Mouse (Mus musculus) intestine, embryonic 15.5 days (tissue): ENCODE measurements around the gene Prep. TPM values are rescaled to one million over a fixed set of nuclear protein-coding genes. Genes with fewer than 3 reads are reported as not detected.
"Not testable (repeated sequence)": the region's sequence is repeated elsewhere in the genome, so short reads cannot be mapped to it uniquely, and the experiment has no call there.

Experiments
- ATAC-seq: fragments of 200-750 bp; cut with Nextera tagmentation; 2 replicates; pipeline ENCODE4 v1.8.0; 2017; ENCODE audit warnings: moderate TSS enrichment, moderate library complexity
- H3K27ac ChIP-seq: fragments of 300-500 bp; sonication (generic); 2 replicates; pipeline ENCODE4 v1.5.1; 2015; ENCODE audit warnings: mild to moderate bottlenecking, inconsistent platforms
- H3K27me3 ChIP-seq: fragments of 300-500 bp; sonication (generic); replicated peaks from 2 replicates; pipeline ENCODE4 v1.6.1; 2015; ENCODE audit warnings: inconsistent platforms
- H3K36me3 ChIP-seq: fragments of 300-500 bp; sonication (generic); 2 replicates; pipeline ENCODE4 v1.6.1; 2015; ENCODE audit warnings: inconsistent platforms
- H3K4me1 ChIP-seq: fragments of 300-500 bp; sonication (generic); replicated peaks from 2 replicates; pipeline ENCODE4 v1.6.1; 2015; ENCODE audit warnings: inconsistent platforms
- H3K4me2 ChIP-seq: fragments of 300-500 bp; sonication (generic); replicated peaks from 2 replicates; pipeline ENCODE4 v1.6.1; 2015; ENCODE audit warnings: mild to moderate bottlenecking, inconsistent platforms
- H3K4me3 ChIP-seq: fragments of 300-500 bp; sonication (generic); replicated peaks from 2 replicates; pipeline ENCODE4 v1.5.1; 2015; ENCODE audit warnings: inconsistent platforms
- H3K9ac ChIP-seq: fragments of 300-500 bp; sonication (generic); 2 replicates; pipeline ENCODE4 v1.6.1; 2015; ENCODE audit warnings: inconsistent platforms
- H3K9me3 ChIP-seq: fragments of 300-500 bp; sonication (generic); 2 replicates; pipeline ENCODE4 v1.6.1; 2016; ENCODE audit warnings: inconsistent platforms
- WGBS: fragments of 180-500 bp; shearing (Covaris S2); methylation state at CpG from one replicate; pipeline ENCODE4 v1.1.7; 2015; 5-methylcytosine and 5-hydroxymethylcytosine counted together
- polyA plus RNA-seq: library from polyadenylated mRNA; unstranded; fragments of >200 nt; fragmentation: Nextera tagmentation; extraction: Ambion mirVana; gene quantifications from 2 replicates; pipeline ENCODE4 v1.2.1, GENCODE M21; 2015

Gene Prep
- polyA plus RNA-seq, 1 experiment from 2014 or later, result 25.4 TPM

- H3K9me3 ChIP-seq, result no peaks in the 10 kb centered on the region
- ATAC-seq, result no peak
- WGBS, result 56% methylated on average over 5 of the region's 5 CpGs
- H3K27ac ChIP-seq, result no peak overlapping the region
- no peak overlapping the region for H3K9ac ChIP-seq
- H3K4me2 ChIP-seq, result no peak overlapping the region
- no peaks in the 10 kb centered on the region for H3K27me3 ChIP-seq
- no peak overlapping the region for H3K4me3 ChIP-seq
- H3K4me1 ChIP-seq, result peaks cover 5% of the 10 kb centered on the region; the same call in 1 of the 2 replicates
- peaks cover 4% of the 10 kb centered on the region; the same call in 1 of the 2 replicates for H3K36me3 ChIP-seq
These were observed 12.8 kb downstream of the Prep start for GRCm38 (mm10) chr10:45079756-45080155.

GRCm38 (mm10) chr10:45080490-45080889 is 13.5 kb downstream of the Prep start:
- WGBS, result 70% methylated on average over 6 of the region's 6 CpGs

GRCm38 (mm10) chr10:45082730-45083129 is 15.7 kb downstream of the Prep start:
- Histone ChIP-seq H3K36me3 (peaks cover 4% of the 10 kb centered on the region; the same call in 1 of the 2 replicates), H3K27ac (no peak overlapping the region), H3K27me3 (no peaks in the 10 kb centered on the region), H3K4me1 (0 out of 2 replicates have a peak, but pooled peaks cover 2% of the 10 kb centered on the region), H3K9ac (no peak overlapping the region), H3K4me3 (no peak overlapping the region), H3K9me3 (no peaks in the 10 kb centered on the region), H3K4me2 (no peak overlapping the region)
- WGBS, result 61% methylated on average over 2 of the region's 2 CpGs
- no peak for ATAC-seq

More at GRCm38 (mm10) chr10:45080490-45080889, 13.5 kb downstream of the Prep start:
- Histone ChIP-seq H3K27ac (no peak overlapping the region), H3K4me1 (peaks cover 5% of the 10 kb centered on the region; the same call in 1 of the 2 replicates), H3K9ac (no peak overlapping the region), H3K36me3 (peaks cover 4% of the 10 kb centered on the region; the same call in 1 of the 2 replicates), H3K4me3 (no peak overlapping the region), H3K9me3 (no peaks in the 10 kb centered on the region), H3K4me2 (no peak overlapping the region), H3K27me3 (no peaks in the 10 kb centered on the region)
- no peak for ATAC-seq

- H3K4me2 ChIP-seq, ATAC-seq, H3K36me3 ChIP-seq, H3K27me3 ChIP-seq, H3K27ac ChIP-seq, H3K9ac ChIP-seq, H3K9me3 ChIP-seq, H3K4me1 ChIP-seq, H3K4me3 ChIP-seq: not testable (repeated sequence)
- 60% methylated on average over 7 of the region's 7 CpGs for WGBS
These were observed 17.0 kb downstream of the Prep start for GRCm38 (mm10) chr10:45084002-45084401.

GRCm38 (mm10) chr10:45084471-45084870 is 17.5 kb downstream of the Prep start:
- H3K27me3 ChIP-seq, result no peaks in the 10 kb centered on the region
- WGBS, result 43% methylated on average over 3 of the region's 3 CpGs
- H3K4me3 ChIP-seq, result no peak overlapping the region
- H3K9me3 ChIP-seq, result no peaks in the 10 kb centered on the region
- no peak overlapping the region for H3K27ac ChIP-seq
- no peak overlapping the region for H3K4me2 ChIP-seq
- 0 out of 2 replicates have a peak, but pooled peaks cover 2% of the 10 kb centered on the region for H3K4me1 ChIP-seq
- H3K36me3 ChIP-seq, result no peaks in the 10 kb centered on the region
- no peak overlapping the region for H3K9ac ChIP-seq
- ATAC-seq, result no peak

GRCm38 (mm10) chr10:45085315-45085714 is 18.3 kb downstream of the Prep start:
- H3K27ac ChIP-seq, result no peak overlapping the region
- no peak overlapping the region for H3K4me2 ChIP-seq
- 0 out of 2 replicates have a peak, but pooled peaks cover 2% of the 10 kb centered on the region for H3K4me1 ChIP-seq
- H3K4me3 ChIP-seq, result no peak overlapping the region
- no peak for ATAC-seq
- no peak overlapping the region for H3K9ac ChIP-seq
- H3K9me3 ChIP-seq, result no peaks in the 10 kb centered on the region
- no peaks in the 10 kb centered on the region for H3K36me3 ChIP-seq
- H3K27me3 ChIP-seq, result no peaks in the 10 kb centered on the region
- WGBS, result 76% methylated on average over 2 of the region's 2 CpGs

GRCm38 (mm10) chr10:45086637-45087036 is 19.6 kb downstream of the Prep start:
- no peak overlapping the region for H3K4me2 ChIP-seq
- no peak overlapping the region for H3K9ac ChIP-seq
- H3K27me3 ChIP-seq, result no peaks in the 10 kb centered on the region
- 45% methylated on average over 5 of the region's 5 CpGs for WGBS
- H3K9me3 ChIP-seq, result no peaks in the 10 kb centered on the region
- no peak for ATAC-seq
- 0 out of 2 replicates have a peak, but pooled peaks cover 2% of the 10 kb centered on the region for H3K4me1 ChIP-seq
- no peak overlapping the region for H3K27ac ChIP-seq
- no peaks in the 10 kb centered on the region for H3K36me3 ChIP-seq
- H3K4me3 ChIP-seq, result no peak overlapping the region

GRCm38 (mm10) chr10:45091462-45092079 is 24.6 kb downstream of the Prep start:
- Histone ChIP-seq H3K9me3 (no peaks in the 10 kb centered on the region), H3K27me3 (no peaks in the 10 kb centered on the region), H3K27ac (no peak overlapping the region), H3K4me1 (no peaks in the 10 kb centered on the region), H3K4me2 (no peak overlapping the region), H3K36me3 (peaks cover 17% of the 10 kb centered on the region), H3K9ac (no peak overlapping the region), H3K4me3 (no peak overlapping the region)
- WGBS, result 77% methylated on average over 8 of the region's 8 CpGs
- no peak for ATAC-seq

GRCm38 (mm10) chr10:45092080-45093056 is 25.4 kb downstream of the Prep start:
- Histone ChIP-seq H3K4me3 (no peak overlapping the region), H3K9me3 (no peaks in the 10 kb centered on the region), H3K9ac (no peak overlapping the region), H3K36me3 (peaks cover 17% of the 10 kb centered on the region), H3K4me1 (no peaks in the 10 kb centered on the region), H3K27ac (no peak overlapping the region), H3K27me3 (no peaks in the 10 kb centered on the region), H3K4me2 (no peak overlapping the region)
- no peak for ATAC-seq
- 85% methylated on average over 12 of the region's 12 CpGs for WGBS

- Histone ChIP-seq H3K36me3 (peaks cover 14% of the 10 kb centered on the region), H3K9me3 (no peaks in the 10 kb centered on the region), H3K4me2 (no peak overlapping the region), H3K27ac (no peak overlapping the region), H3K4me3 (no peak overlapping the region), H3K27me3 (no peaks in the 10 kb centered on the region), H3K9ac (no peak overlapping the region), H3K4me1 (no peaks in the 10 kb centered on the region)
- no peak for ATAC-seq
- WGBS, result 95% methylated on average over 2 of the region's 2 CpGs
These were observed 31.7 kb downstream of the Prep start for GRCm38 (mm10) chr10:45098751-45099150.

- H3K27ac ChIP-seq, result no peak overlapping the region
- peak; percentile 57 for ATAC-seq
- H3K4me3 ChIP-seq, result no peak overlapping the region
- WGBS, result 81% methylated on average over 11 of the region's 11 CpGs
- H3K9me3 ChIP-seq, result no peaks in the 10 kb centered on the region
- no peaks in the 10 kb centered on the region for H3K4me1 ChIP-seq
- H3K36me3 ChIP-seq, result peaks cover 9% of the 10 kb centered on the region; the same call in 1 of the 2 replicates
- no peaks in the 10 kb centered on the region for H3K27me3 ChIP-seq
- H3K4me2 ChIP-seq, result no peak overlapping the region
- no peak overlapping the region for H3K9ac ChIP-seq
These were observed 33.5 kb downstream of the Prep start for GRCm38 (mm10) chr10:45100473-45100872.

- no peak for ATAC-seq
- Histone ChIP-seq H3K9me3 (no peaks in the 10 kb centered on the region), H3K4me1 (no peaks in the 10 kb centered on the region), H3K27ac (no peak overlapping the region), H3K27me3 (no peaks in the 10 kb centered on the region), H3K9ac (no peak overlapping the region), H3K36me3 (peaks cover 14% of the 10 kb centered on the region; the same call in 1 of the 2 replicates), H3K4me3 (no peak overlapping the region), H3K4me2 (no peak overlapping the region)
- WGBS, result 49% methylated on average over 11 of the region's 11 CpGs
These were observed 36.2 kb downstream of the Prep start for GRCm38 (mm10) chr10:45103184-45103583.
